Comparison of ENCODE assay signal across 12 mouse cellular contexts in genomic region chr14:66522856-66523400, GRCm38 (mm10).
DNase-seq lines count a peak whose midpoint lies in the region; ATAC-seq lines count a peak whose summit lies in the region.
"Had no signal": no experiment of that assay in that cellular context is flagged by ENCODE, and none has a peak within 500 bp of the region (broad histone marks: within the 10 kb centered on the region; RNA-seq: fewer than 3 reads in every experiment).

No protein-coding gene starts in this region.

- no peaks in the 10 kb centered on the region for H3K27me3 ChIP-seq in midbrain, embryonic 15.5 days (replicated peaks)
- H3K27me3 ChIP-seq: embryonic facial prominence, embryonic 15.5 days; heart, embryonic 15.5 days; liver, embryonic 15.5 days; neural tube, embryonic 12.5 days had no signal

- H3K9me3 ChIP-seq in midbrain, embryonic 15.5 days, result no peaks in the 10 kb centered on the region
- H3K9me3 ChIP-seq: embryonic facial prominence, embryonic 15.5 days; heart, embryonic 15.5 days; liver, embryonic 15.5 days; neural tube, embryonic 12.5 days had no signal

- H3K4me3 ChIP-seq in midbrain, embryonic 15.5 days, result no peak overlapping the region
- H3K4me3 ChIP-seq: embryonic facial prominence, embryonic 15.5 days; heart, embryonic 15.5 days; liver, embryonic 15.5 days; neural tube, embryonic 12.5 days had no signal

- peaks cover 12% of the 10 kb centered on the region for H3K4me1 ChIP-seq in midbrain, embryonic 15.5 days
- H3K4me1 ChIP-seq: embryonic facial prominence, embryonic 15.5 days; heart, embryonic 15.5 days; liver, embryonic 15.5 days; neural tube, embryonic 12.5 days had no signal

- peak overlapping the region; percentile 65 for H3K27ac ChIP-seq in midbrain, embryonic 15.5 days
- H3K27ac ChIP-seq: embryonic facial prominence, embryonic 15.5 days; heart, embryonic 15.5 days; liver, embryonic 15.5 days; neural tube, embryonic 12.5 days had no signal

- DNase-seq in layer of hippocampus, adult 11-12 months (ENCODE audit: low spot score), result peak; percentile 10
- DNase-seq in layer of hippocampus, postnatal 25 days (ENCODE audit: extremely low spot score in 1 of 2, low spot score in 1 of 2), result no peak
- DNase-seq in cerebellum, adult 18-20 months, result peak; percentile 9 to 18
- DNase-seq in gastrocnemius, postnatal 14 days, result peak; percentile 49
- no peak for DNase-seq in kidney, postnatal 25 days
- no peak for DNase-seq in kidney, postnatal 4 days
- no peak for DNase-seq in heart, postnatal 14 days

- no peaks in the 10 kb centered on the region for H3K36me3 ChIP-seq in midbrain, embryonic 15.5 days (replicated peaks)
- H3K36me3 ChIP-seq: embryonic facial prominence, embryonic 15.5 days; heart, embryonic 15.5 days; liver, embryonic 15.5 days; neural tube, embryonic 12.5 days had no signal

- H3K9ac ChIP-seq in midbrain, embryonic 15.5 days, result no peak overlapping the region
- H3K9ac ChIP-seq: embryonic facial prominence, embryonic 15.5 days; heart, embryonic 15.5 days; liver, embryonic 15.5 days; neural tube, embryonic 12.5 days had no signal

- 55% methylated on average over 6 of the region's 6 CpGs for WGBS in midbrain, embryonic 15.5 days

- H3K4me2 ChIP-seq in midbrain, embryonic 15.5 days, result no peak overlapping the region
- H3K4me2 ChIP-seq: embryonic facial prominence, embryonic 15.5 days; heart, embryonic 15.5 days; liver, embryonic 15.5 days; neural tube, embryonic 12.5 days had no signal

- intact Hi-C loops in gastrocnemius, postnatal 14 days (cut with DNase I; ENCODE audit: low total_unique reads), result no loop called here
- intact Hi-C loops in heart, postnatal 14 days (cut with DNase I), result no loop called here

- ATAC-seq in midbrain, embryonic 15.5 days (replicated peaks), result no peak

Comparison
In these comparisons a context has a peak if more than half of its experiments do, and no peak if none do; other contexts are left out.
1. DNase-seq: peak in layer of hippocampus, adult 11-12 months (single experiment), cerebellum, adult 18-20 months (2 of 2) and gastrocnemius, postnatal 14 days (single experiment); none in layer of hippocampus, postnatal 25 days (0 of 2), kidney, postnatal 25 days (0 of 2), kidney, postnatal 4 days (0 of 2) and heart, postnatal 14 days (0 of 2).